7 mouse cellular contexts compared by ENCODE assay signal in the genomic region with DNA sequence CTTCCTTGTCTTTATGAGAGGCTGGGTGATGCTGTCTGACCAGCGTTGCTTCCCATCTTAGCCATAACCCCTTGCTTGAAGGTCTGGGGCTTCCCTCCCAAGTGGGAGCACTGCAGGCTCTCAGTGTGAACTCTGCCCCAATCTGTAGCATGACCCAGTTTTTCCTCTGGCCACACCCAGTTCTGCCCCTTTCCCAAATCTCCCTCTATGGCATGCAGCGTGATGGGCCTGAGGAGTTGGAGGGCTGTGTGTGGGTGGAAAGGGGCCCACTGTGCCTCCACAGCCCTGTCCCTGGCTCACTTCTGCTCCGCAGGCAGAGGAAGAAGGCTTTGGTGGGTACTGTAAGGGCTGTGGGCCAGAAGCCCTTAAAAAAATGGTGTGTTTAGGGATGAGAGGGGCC. TPM values are rescaled to one million over a fixed set of nuclear protein-coding genes. Genes with fewer than 3 reads are reported as not detected.
DNase-seq lines count a peak whose midpoint lies in the region; ATAC-seq and TF ChIP-seq lines count a peak whose summit lies in the region.

No protein-coding gene starts in this region.

- peak overlapping the region; percentile 65 for H3K4me2 ChIP-seq in neural tube, embryonic 11.5 days (ENCODE audit: low read depth)
- peak overlapping the region; percentile 97 for H3K4me2 ChIP-seq in forebrain, embryonic 11.5 days (ENCODE audit: low read depth, low read length, severe bottlenecking)
- peak overlapping the region; percentile 70 for H3K4me2 ChIP-seq in intestine, postnatal 0 days (replicated peaks; ENCODE audit: low read depth)

- H3K4me3 ChIP-seq in neural tube, embryonic 11.5 days (ENCODE audit: low read depth, low read length): peak overlapping the region; percentile 95
- peak overlapping the region; percentile 98 for H3K4me3 ChIP-seq in forebrain, embryonic 11.5 days (ENCODE audit: low read depth, low read length)
- H3K4me3 ChIP-seq in intestine, postnatal 0 days (ENCODE audit: low read depth, low read length): no peak overlapping the region

- H3K27ac ChIP-seq in neural tube, embryonic 11.5 days (ENCODE audit: low read depth, low read length): 0 out of 2 replicates have a peak overlapping the region, but pooled peaks have one; percentile 15
- H3K27ac ChIP-seq in forebrain, embryonic 11.5 days (ENCODE audit: low read depth, low read length): no peak overlapping the region; the same call in 1 of the 2 replicates
- no peak overlapping the region for H3K27ac ChIP-seq in intestine, postnatal 0 days (ENCODE audit: low read depth, low read length)

- no peak for ATAC-seq in neural tube, embryonic 11.5 days (ENCODE audit: insufficient read depth, low FRiP score, low TSS enrichment)
- ATAC-seq in forebrain, embryonic 11.5 days (replicated peaks; ENCODE audit: low FRiP score): no peak
- ATAC-seq in intestine, postnatal 0 days: no peak

- H3K36me3 ChIP-seq in neural tube, embryonic 11.5 days (ENCODE audit: control insufficient read depth, insufficient read depth, low read length): peaks cover 24% of the 10 kb centered on the region
- peaks cover 26% of the 10 kb centered on the region for H3K36me3 ChIP-seq in forebrain, embryonic 11.5 days (ENCODE audit: control insufficient read depth, insufficient read depth, low read length)
- peaks cover 39% of the 10 kb centered on the region for H3K36me3 ChIP-seq in intestine, postnatal 0 days (ENCODE audit: control insufficient read depth, insufficient read depth)

- 0 out of 2 replicates have a peak overlapping the region, but pooled peaks have one; percentile 1 for H3K9ac ChIP-seq in neural tube, embryonic 11.5 days (ENCODE audit: low read length)
- peak overlapping the region; percentile 95 for H3K9ac ChIP-seq in forebrain, embryonic 11.5 days (ENCODE audit: low read length)
- peak overlapping the region; percentile 26; the same call in 1 of the 2 replicates for H3K9ac ChIP-seq in intestine, postnatal 0 days (ENCODE audit: low read depth, low read length)

- no peak for DNase-seq in neural tube, embryonic 11.5 days (ENCODE audit: low spot score)
- DNase-seq in neural tube, embryonic 10.5 days (ENCODE audit: extremely low spot score, low spot score): no peak
- no peak for DNase-seq in forebrain, embryonic 11.5 days (ENCODE audit: low spot score)
- DNase-seq in retina, postnatal 1 day: peak; percentile 55
- no peak for DNase-seq in layer of hippocampus, postnatal 36 days
- DNase-seq in gastrocnemius, postnatal 4 days (ENCODE audit: low spot score in 2 of 2): no peak

- H3K9me3 ChIP-seq in neural tube, embryonic 11.5 days (ENCODE audit: control insufficient read depth, low read length): no peaks in the 10 kb centered on the region
- no peaks in the 10 kb centered on the region for H3K9me3 ChIP-seq in forebrain, embryonic 11.5 days (ENCODE audit: control insufficient read depth, low read length)
- no peaks in the 10 kb centered on the region for H3K9me3 ChIP-seq in intestine, postnatal 0 days (ENCODE audit: control insufficient read depth)

- WGBS in neural tube, embryonic 11.5 days: 73% methylated on average over 3 of the region's 3 CpGs
- 70% methylated on average over 3 of the region's 3 CpGs for WGBS in forebrain, embryonic 11.5 days
- 49% methylated on average over 3 of the region's 3 CpGs for WGBS in intestine, postnatal 0 days

- H3K4me1 ChIP-seq in neural tube, embryonic 11.5 days (ENCODE audit: control insufficient read depth, insufficient read depth, low read length): peaks cover 27% of the 10 kb centered on the region
- H3K4me1 ChIP-seq in forebrain, embryonic 11.5 days (replicated peaks; ENCODE audit: control insufficient read depth, insufficient read depth, low read length): peaks cover 26% of the 10 kb centered on the region
- H3K4me1 ChIP-seq in intestine, postnatal 0 days (replicated peaks; ENCODE audit: control insufficient read depth, insufficient read depth, low read length): peaks cover 12% of the 10 kb centered on the region; the same call in 1 of the 2 replicates

- no peak for TF ChIP-seq CTCF in intestine, postnatal 0 days (IDR thresholded peaks at IDR 0.05; ENCODE audit: low read depth)

- no peaks in the 10 kb centered on the region for H3K27me3 ChIP-seq in neural tube, embryonic 11.5 days (ENCODE audit: control insufficient read depth, insufficient read depth, low read length)
- H3K27me3 ChIP-seq in forebrain, embryonic 11.5 days (ENCODE audit: control insufficient read depth, insufficient read depth, low read length): no peaks in the 10 kb centered on the region
- no peaks in the 10 kb centered on the region for H3K27me3 ChIP-seq in intestine, postnatal 0 days (replicated peaks; ENCODE audit: control insufficient read depth, insufficient read depth, low read length)

RNA-seq across cellular contexts. Expression of a gene that starts 2.7 kb away (rescaled TPM):
- 117 and 123 TPM in 2 replicates for polyA plus RNA-seq in neural tube, embryonic 11.5 days (2014; fragmentation: Nextera tagmentation; extraction: Ambion mirVana)
- polyA plus RNA-seq in forebrain, embryonic 11.5 days (2014; fragmentation: Nextera tagmentation; extraction: Ambion mirVana): 124 and 131 TPM in 2 replicates
- polyA plus RNA-seq in intestine, postnatal 0 days (2015; fragmentation: Nextera tagmentation; extraction: Ambion mirVana): 30.7 and 34.2 TPM in 2 replicates
- 100 to 1,000 TPM; 172 to 173 TPM for total RNA-seq in layer of hippocampus, postnatal 36 days (2021)
- total RNA-seq in gastrocnemius, postnatal 4 days (2021): 100 to 1,000 TPM; 160 to 164 TPM

RNA-seq across cellular contexts. Expression of a gene that starts 30.8 kb away (rescaled TPM):
- polyA plus RNA-seq in neural tube, embryonic 11.5 days (2014; fragmentation: Nextera tagmentation; extraction: Ambion mirVana): 0.34 and 0.57 TPM in 2 replicates
- polyA plus RNA-seq in forebrain, embryonic 11.5 days (2014; fragmentation: Nextera tagmentation; extraction: Ambion mirVana): 0.21 and 0.36 TPM in 2 replicates
- polyA plus RNA-seq in intestine, postnatal 0 days (2015; fragmentation: Nextera tagmentation; extraction: Ambion mirVana): 9.2 and 9.9 TPM in 2 replicates
- under 1 TPM; 0.53 to 0.75 TPM for total RNA-seq in layer of hippocampus, postnatal 36 days (2021)
- under 1 TPM; 0.20 to 0.31 TPM for total RNA-seq in gastrocnemius, postnatal 4 days (2021)

RNA-seq across cellular contexts. Expression of a gene that starts 33.2 kb away (rescaled TPM):
- 62.7 and 63.4 TPM in 2 replicates for polyA plus RNA-seq in neural tube, embryonic 11.5 days (2014; fragmentation: Nextera tagmentation; extraction: Ambion mirVana)
- polyA plus RNA-seq in forebrain, embryonic 11.5 days (2014; fragmentation: Nextera tagmentation; extraction: Ambion mirVana): 65.4 and 70.3 TPM in 2 replicates
- 21.9 and 22.6 TPM in 2 replicates for polyA plus RNA-seq in intestine, postnatal 0 days (2015; fragmentation: Nextera tagmentation; extraction: Ambion mirVana)
- total RNA-seq in layer of hippocampus, postnatal 36 days (2021): 10 to 100 TPM; 30.2 to 34.4 TPM
- total RNA-seq in gastrocnemius, postnatal 4 days (2021): 10 to 100 TPM; 26.7 to 28.5 TPM

RNA-seq across cellular contexts. Expression of a gene that starts 46.5 kb away (rescaled TPM):
- 13.8 and 16.5 TPM in 2 replicates for polyA plus RNA-seq in neural tube, embryonic 11.5 days (2014; fragmentation: Nextera tagmentation; extraction: Ambion mirVana)
- 10.5 and 12.3 TPM in 2 replicates for polyA plus RNA-seq in forebrain, embryonic 11.5 days (2014; fragmentation: Nextera tagmentation; extraction: Ambion mirVana)
- 3.2 and 3.9 TPM in 2 replicates for polyA plus RNA-seq in intestine, postnatal 0 days (2015; fragmentation: Nextera tagmentation; extraction: Ambion mirVana)
- 10 to 100 TPM; 67.5 to 68.9 TPM for total RNA-seq in layer of hippocampus, postnatal 36 days (2021)
- 100 to 1,000 TPM in 1 of 2 experiments, 10 to 100 TPM in 1; 90.6 to 108 TPM for total RNA-seq in gastrocnemius, postnatal 4 days (2021)

RNA-seq across cellular contexts. Expression of a gene that starts 49.0 kb away (rescaled TPM):
- polyA plus RNA-seq in neural tube, embryonic 11.5 days (2014; fragmentation: Nextera tagmentation; extraction: Ambion mirVana): 10.9 and 11.7 TPM in 2 replicates
- polyA plus RNA-seq in forebrain, embryonic 11.5 days (2014; fragmentation: Nextera tagmentation; extraction: Ambion mirVana): 14.6 and 15.8 TPM in 2 replicates
- 3.1 and 4.1 TPM in 2 replicates for polyA plus RNA-seq in intestine, postnatal 0 days (2015; fragmentation: Nextera tagmentation; extraction: Ambion mirVana)
- 10 to 100 TPM; 13.4 to 17.8 TPM for total RNA-seq in layer of hippocampus, postnatal 36 days (2021)
- 1 to 10 TPM; 3.9 to 4.6 TPM for total RNA-seq in gastrocnemius, postnatal 4 days (2021)

Comparison
In these comparisons a context has a peak if more than half of its experiments do, and no peak if none do; other contexts are left out.
1. H3K9ac ChIP-seq: peak in every context shown above with its lines; median percentile 95 in forebrain, embryonic 11.5 days; 26 in intestine, postnatal 0 days; 1 in neural tube, embryonic 11.5 days.